Mouse (Mus musculus): ENCODE data around the gene Rrh.

The Rrh gene

DNA sequence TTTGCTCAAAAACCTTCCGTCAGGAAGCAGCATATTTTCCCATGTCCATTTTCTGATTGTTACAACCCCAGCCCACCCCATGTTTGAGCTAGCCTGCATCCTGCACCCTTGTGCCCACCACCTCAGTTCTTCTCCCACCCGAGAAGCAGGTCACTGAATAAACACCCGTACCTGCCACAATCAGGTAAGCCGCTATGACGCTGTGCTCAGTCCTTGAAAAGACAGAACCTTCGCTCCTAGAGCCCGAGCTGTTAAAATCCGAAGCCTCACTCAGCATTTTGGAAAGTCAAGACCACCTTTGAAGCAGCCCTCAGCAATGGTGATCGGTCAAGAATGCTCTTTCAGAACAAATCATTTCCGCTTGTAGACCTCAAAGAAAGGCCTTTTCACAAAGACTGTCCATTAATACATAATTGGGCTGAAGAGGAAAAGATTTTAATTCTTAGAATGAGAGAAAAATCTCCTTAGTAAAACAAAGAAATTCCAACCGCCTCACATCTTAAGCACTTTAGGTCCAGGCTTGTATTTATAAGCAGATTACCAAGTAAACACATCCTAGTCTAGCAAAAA, at the start of gene Rrh:
Gene Rrh (minus strand): TSS at position 382 of the 570 bp plus-strand sequence.
- DNase-seq (ENCODE audit: low read depth, low spot score), result no peak

DNA sequence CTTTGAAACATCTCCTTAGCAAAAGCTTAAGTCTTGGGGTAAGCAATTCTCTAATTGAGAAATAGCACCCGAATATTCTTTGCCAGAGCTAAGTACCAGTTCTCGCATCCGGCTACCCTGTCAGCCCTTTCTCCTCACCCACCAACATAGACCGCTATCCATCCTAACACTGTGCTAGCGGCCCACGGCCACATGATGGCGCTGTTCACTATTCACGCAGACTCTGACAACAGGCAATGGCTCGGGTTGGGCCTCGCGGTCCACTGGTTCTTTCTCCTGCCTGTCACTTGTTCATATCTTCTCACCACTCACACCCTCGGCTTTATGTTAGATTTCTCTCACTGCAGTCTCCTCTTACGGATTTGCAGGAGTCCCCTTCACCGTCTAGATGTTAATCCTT, 41.3 kb upstream of the Rrh start:
- DNase-seq (ENCODE audit: low read depth, low spot score), result no peak

DNA sequence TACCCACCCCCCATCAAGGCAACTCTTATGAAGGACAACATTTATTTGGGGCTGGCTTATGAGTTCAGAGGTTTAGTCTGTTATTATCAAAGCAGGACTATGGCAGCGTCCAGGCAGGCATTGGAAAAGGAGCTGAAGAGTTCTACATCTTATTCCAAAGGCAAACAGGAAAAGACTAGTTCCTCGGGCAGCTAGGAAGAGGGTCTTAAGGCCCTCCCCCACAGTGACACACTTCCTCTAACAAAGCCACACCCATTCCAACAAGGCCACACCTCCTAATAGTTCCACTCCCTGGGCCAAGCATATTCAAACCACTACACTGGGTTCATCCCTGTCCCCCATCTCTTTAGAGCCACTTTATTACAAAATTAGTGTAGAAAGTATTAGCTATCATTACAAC, 40.2 kb upstream of the Rrh start:
- no peak for DNase-seq (ENCODE audit: low read depth, low spot score)

DNA sequence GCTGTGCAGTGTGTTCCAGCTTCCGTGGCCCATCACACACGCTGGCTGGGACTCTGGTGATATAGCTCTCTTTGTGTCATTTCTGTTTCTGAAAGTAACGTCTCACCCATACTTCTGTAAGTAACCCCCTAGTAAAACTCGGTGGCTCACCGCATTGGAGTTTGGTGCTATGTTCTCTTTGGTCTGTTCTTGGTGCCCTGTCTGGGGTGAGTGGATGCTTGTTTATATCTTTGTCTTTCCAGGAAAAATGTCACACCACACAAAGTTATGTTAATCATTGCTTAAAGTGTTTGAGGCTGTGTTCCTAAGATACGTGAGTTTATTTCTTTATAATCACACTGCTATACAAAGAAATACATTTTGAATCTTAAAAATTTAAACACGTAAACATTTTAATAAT, 24.5 kb upstream of the Rrh start:
- DNase-seq (ENCODE audit: low read depth, low spot score), result no peak

DNA sequence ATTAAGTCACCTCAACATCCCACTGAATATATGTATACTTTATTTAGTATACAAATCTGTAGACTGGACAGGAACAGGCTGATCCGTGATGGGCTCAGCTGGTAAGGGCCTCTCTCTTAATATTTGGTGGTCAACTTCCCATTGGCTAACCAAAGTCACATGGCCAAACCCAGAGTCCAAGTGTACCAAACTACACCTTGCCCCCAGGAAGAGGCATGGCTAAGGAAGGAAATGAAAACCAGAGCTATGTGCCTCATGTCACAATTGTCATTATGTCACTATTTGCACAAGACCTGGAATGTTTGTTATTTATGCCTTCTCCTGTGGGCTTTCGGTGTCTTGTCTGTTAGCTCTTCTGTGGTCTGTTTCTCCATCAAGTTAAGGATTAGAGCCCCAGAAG, 23.5 kb upstream of the Rrh start:
- DNase-seq (ENCODE audit: low read depth, low spot score), result no peak

DNA sequence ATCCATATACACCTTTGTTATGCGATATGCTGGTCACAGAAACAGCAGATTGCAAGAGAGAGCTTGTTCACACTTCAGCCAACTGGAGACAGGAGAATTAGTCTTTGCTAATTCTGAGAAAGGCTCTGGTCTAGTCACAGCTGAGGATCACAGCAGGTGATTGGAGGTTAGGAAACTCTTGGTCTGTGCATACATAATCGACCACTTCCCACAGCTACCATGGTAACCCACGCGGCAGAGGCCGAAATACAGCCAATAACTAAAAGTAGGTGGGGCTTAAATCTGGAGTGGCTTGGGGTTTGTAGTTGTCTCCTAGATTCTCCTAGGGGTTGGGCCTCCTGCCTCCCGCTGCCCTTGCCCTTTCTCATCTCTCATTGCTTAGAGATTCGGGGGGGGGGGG, 15.6 kb upstream of the Rrh start:
- DNase-seq (ENCODE audit: low read depth, low spot score), result no peak

DNA sequence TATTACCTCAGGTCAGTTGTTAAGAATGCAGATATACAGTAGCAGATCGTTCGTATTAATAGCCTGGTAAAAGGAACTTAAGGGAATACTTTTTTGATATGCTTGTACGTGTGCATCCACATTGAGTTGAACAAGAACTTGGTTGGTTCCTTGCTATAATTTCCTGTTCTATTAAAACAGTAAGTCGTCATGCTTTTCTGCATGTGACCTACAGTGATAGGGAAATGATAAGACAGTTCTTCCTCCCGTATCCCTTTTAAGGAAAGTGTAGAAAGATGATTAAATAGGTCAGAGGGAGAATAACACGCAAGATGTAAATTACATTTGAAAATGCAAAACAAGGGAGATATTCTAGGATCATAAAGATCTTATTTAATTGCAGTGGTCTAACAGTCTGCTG, 14.6 kb upstream of the Rrh start:
- DNase-seq (ENCODE audit: low read depth, low spot score), result no peak

DNA sequence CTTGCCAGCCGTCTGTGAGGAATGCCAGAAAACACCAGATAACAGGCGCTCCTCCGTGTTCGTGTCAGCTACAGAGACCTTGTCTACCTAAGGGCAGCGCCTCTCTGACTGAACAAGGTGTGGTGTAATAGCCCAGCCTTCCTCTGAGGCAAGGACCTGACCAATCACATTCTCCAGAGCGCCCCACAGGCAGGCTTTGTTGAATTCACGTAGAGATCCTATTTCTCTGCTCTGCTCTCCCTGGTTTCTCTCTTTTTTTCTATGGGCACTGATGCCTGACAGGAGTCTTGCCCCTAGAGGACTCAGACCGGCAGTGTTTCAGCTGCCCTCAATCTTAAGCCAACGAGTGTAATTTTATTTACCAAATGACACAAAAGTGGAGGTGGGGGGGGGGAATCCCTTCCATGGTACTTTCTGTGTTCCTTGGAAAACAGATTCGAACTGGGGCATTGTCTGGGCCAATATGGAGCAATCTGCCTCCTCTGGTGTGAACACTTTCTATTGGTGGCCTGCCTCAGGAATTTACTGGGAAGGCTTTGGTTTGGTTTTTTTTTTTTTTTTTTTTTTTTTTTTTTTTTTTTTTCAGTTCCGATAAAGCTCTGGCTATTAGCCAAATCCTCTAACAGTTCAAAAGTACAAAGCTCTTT, 13.8 kb upstream of the Rrh start:
- DNase-seq (ENCODE audit: low read depth, low spot score), result no peak

DNA sequence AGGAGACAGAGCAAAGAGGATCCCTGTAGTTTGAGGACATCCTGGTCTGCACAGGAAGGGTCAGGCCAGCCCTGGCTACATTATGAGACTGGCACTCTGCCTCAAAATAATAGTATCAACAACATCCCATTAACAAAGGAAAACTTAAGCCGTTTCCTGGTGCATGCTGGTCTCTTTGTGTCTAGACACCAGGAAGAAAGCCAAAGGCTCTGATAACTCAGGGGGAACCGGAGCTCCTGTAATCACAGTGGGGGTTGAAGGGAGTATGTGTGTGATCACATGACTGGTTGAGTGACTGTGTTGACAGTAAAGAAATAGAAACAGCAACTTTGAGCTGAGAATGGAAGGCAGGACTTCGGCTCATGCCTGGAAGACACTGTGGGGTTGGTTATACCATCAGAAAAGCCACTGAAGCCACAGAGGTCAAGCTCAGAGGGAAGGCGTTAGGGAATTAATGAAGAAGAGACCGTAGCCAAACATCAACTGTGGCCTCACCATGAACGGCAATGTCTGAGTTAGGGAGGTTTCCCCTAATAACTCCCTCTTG, 13.1 kb upstream of the Rrh start, which contains the start of gene Cfi:
Gene Cfi (plus strand): TSS at position 497 of the 547 bp plus-strand sequence.
- DNase-seq (ENCODE audit: low read depth, low spot score), result no peak

DNA sequence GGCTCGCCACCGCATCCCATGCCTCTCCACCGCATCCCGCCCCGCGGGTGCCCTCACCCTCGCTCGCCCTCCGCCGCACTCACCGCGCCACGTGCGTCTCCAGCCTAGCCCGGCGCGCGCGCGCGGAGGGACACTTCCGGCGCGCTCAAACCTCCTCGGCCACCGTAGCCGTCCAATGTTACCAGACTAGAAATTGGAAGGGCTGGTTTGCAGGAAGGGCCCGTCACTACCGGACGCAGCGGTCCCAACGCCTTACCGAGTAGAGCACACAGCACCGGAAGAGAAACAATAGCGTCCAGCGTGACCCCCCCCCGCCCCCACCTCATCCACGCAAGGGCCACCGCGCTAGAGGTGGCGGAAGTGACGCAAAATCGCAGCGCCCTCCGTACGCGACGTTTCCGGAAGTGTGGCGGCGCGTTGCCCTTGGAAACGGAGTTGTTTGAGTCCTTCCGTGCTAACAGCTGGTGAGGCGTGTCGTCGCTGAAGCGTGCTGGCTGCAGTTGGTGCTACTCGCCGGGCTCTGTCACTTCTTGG, 8.7 kb upstream of the Rrh start, which contains the start of gene Gar1:
Gene Gar1 (minus strand): TSS at position 362 of the 534 bp plus-strand sequence.
- peak; percentile 95 for DNase-seq (ENCODE audit: low read depth, low spot score)

DNA sequence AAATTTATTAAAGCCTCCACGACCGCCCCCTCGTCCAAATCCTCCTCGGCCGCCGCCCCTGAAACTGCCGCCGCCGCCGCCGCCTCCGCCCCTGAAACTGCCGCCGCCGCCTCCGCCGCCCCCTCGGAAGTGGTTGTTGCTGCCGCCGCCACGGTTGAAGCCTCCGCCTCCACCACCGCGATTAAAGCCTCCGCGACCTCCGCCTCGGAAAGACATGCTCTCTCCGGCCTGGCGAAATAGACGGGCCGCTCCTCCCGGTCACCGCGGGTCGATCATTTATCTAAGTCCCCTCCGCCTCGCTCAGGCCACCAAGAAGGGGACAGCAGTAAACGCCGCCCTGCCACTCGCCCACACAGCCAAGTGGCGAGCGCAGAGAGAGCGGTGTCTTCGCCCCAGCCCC, 8.2 kb upstream of the Rrh start:
- DNase-seq (ENCODE audit: low read depth, low spot score), result no peak

DNA sequence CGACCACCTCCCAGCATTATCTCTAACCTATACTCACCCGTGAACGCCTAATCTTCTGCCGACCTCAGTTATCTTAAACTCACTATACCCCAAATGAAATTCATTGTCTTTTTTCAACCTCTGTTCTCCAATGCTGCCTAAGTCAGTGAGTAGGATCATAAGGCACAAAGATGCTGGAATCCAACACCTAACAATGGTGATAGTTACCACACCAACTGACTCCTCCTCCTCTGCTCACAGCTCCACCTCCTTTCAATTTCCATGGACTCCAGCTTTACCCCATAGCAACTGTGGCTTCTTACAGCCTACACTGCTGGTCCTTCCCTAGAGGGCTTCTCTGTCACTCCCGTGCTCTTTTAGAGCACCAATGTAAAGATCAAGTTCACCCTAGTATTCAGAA, 5.3 kb upstream of the Rrh start:
- DNase-seq (ENCODE audit: low read depth, low spot score), result no peak

DNA sequence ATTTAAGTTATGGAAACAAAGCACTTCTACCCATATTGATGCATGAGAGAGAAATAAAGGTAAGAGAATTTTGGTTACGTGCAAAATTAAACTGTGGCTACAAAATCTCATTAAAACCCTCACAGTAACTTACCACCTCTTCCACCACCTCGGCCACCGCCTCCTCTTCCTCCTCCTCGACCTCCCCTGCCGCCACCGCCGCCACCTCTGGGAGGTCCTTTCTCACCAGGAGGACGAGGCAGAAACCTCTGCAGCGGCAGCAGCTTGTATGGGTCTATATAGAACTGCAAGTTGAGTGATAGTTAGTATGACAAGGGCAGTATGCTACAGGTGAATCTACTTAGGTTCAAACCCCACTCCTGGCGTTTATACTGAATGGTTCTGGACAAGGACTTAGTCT, 4.3 kb upstream of the Rrh start:
- no peak for DNase-seq (ENCODE audit: low read depth, low spot score)

DNA sequence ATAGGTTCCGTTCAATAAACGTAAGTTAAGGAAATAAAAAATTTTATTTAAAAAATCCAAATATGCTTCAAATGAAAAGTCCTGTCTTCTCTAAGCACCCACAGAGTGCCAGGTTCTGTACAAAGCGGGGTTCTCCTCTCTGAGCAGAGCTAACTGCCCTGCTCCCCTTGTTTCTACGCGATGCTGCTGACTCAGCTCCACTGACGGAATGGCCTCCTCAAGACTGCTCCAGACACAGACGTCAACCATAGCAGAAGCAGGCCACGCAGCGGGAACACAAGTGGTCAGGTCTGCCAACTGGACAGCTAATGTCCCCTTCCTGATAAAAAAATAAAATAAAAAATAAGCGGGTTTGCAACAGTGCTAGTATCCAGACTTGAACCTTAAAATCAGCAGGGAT, 2.5 kb upstream of the Rrh start:
- DNase-seq (ENCODE audit: low read depth, low spot score), result no peak

DNA sequence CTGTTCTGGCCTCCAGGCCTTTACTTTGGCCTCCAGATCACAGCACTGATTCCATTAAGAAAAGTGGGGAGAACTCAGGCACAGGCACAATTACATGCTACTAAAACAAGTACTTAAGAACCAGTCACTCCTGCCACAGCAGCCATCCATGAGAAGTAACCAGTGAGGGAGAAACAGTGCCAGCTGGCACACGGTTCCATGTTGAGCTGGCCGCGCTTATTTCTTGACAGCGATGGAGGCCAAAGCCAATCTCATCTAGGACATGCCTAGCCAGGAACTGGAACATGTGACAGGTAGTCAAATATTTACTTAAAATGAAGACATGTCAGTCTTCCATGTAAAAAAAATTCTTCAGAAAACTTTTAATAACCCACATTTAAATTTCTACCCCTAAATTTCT, 1.8 kb upstream of the Rrh start:
- no peak for DNase-seq (ENCODE audit: low read depth, low spot score)

DNA sequence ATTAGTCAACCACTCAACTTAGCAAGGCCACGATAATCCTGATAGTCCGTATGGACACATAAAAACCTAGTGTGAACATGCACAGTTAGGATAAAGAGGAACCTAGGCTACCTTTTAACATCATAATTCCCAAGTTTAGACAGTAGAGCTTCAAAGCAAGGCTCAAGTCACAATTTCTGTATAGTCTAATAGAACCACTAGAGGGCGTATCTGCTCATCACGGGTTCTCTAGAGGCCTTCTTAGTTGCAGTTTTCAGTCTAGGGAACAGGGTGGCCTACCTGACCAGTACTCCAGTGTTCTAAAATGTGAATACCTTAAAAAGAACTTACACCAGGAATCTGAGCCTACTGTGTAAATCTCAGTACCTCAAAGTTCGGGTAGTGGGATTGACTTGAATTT, 906 bp upstream of the Rrh start:
- DNase-seq (ENCODE audit: low read depth, low spot score), result no peak

DNA sequence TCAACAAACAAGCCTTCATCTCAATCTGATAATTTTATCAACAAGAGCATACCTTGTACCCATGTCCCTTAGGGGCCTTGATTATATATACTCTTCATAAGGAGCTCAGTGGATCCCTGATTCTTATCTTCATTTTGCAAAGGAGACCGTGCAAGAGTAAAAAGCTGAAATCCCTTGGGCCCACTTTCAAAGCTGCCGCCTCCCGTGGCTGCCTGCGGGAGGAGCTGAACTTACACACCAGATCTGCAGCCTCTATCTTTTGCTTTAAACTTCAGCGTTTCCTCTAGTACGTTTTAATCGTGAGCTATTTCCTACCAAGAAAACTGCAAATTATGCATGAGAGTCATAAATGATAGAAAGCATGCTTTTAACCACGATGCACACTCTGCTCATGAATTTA, 651 bp downstream of the Rrh start:
- DNase-seq (ENCODE audit: low read depth, low spot score), result no peak

DNA sequence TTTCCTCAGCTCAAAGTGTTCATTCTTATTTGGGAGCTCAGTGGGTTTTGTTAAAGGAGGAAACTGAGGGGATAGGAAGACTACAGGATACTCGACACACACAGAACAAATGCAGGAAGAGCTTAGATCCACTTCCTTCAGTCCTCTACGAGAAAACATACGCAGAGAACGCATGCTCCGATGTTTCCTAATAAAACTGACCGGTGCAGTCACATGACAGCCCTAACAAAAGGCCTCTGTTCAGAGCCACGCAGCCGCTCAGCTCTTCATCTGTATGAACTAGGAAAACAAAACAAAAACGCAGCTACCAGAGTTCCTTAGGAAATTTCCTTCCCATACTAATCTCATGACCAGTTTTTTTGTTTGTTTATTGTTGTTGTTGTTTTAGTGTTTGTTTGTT, 1.5 kb downstream of the Rrh start:
- DNase-seq (ENCODE audit: low read depth, low spot score), result no peak

DNA sequence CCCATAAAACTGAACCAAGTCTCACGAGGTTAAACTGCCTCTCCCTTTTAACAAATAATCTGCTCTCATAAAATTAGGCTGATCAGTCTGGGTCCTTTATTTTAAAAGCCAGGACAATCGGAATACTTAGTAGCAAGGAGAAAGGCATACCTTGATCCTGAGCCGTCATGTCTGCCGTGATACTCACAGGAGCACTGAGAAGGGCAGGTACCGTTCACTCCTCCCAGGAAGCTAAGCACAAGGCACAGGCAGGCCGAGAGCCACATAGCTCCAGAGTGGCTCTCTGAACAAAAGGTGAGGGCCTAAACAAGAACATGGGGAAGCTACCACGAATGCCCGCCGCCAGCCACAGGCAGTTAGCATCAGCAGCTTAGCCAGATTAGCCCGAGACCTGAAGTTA, 18.6 kb downstream of the Rrh start, which contains the start of gene Lrit3:
Gene Lrit3 (minus strand): TSS at position 266 of the 400 bp plus-strand sequence.
- no peak for DNase-seq (ENCODE audit: low read depth, low spot score)

DNA sequence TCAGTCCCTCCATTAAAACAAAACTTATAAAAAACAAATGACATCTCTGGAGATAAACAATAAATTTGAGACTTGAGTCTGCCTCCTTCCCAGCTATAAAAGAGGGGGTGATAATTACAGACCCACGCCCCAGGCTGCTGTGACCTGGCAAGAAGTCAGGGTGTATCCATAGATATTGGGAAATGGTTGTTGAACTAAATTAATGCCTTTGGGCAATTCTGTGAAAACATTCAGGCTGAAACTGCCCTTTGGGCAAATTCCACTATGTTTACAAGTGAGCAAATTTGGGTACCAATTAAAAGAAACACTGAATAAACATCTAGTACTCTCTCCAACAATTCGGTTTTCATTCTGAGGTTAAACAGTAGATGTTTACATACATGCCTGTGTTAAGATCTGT, 23.4 kb downstream of the Rrh start:
- DNase-seq (ENCODE audit: low read depth, low spot score), result no peak

DNA sequence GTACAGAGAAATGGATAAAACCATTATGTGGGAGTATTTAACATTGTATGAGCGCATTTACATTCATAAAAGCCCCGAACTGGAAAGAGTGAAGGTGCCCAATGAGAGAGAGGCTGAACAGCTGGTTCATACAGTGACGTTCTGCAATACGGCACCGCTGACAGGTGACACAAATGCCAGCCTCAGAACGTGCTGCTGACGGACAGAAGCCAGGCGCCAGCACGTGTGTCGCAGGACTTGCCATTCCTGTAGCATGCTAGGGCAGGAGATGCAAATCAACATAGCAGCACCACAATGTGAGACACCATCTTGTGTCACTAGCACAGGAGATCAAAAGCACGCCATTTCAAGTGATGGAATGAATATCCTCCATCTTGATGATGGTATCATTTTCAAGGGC, 23.8 kb downstream of the Rrh start:
- no peak for DNase-seq (ENCODE audit: low read depth, low spot score)

DNA sequence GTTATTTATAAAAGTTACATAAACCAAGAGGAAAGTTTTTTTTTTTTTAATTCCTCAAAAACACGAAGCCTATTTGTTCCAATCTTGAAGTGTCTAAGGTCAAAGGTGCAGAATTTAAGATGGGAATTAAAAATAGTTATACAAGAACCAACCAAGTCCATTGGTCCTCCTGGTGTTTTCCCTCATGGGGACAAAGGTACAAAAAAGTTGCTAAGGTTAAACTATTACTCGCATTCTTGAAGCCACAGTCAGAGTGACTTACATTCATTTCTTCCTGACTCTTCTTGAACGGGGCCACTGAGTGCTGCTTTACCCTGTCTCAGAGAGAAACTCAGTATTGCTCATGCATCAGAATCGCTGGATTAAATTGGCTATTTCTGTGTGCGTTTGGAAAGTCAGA, 25.0 kb downstream of the Rrh start:
- DNase-seq (ENCODE audit: low read depth, low spot score), result no peak

DNA sequence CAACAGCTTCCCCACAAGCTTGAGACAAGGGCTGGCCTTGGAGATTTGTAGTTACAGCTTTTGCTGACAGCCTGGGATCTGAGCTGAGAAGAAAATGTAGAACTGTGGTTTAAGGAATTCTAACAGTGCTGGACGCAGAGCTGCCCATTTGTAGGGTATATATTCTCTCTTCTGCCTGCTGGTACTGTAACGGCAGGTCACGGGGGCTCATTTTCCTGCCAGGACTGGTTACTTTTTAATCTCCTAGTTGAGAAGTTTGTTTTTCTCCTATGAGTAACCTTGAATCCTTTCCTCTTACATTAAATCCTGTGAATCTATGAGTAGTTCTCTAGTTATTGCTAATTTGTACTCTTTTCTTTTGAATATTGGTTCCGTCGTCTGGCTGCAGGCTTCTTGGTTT, 28.6 kb downstream of the Rrh start:
- DNase-seq (ENCODE audit: low read depth, low spot score), result no peak

Data from WW6 (cell line).